Mouse (Mus musculus) forelimb bud, embryonic 11.5 days (tissue): ENCODE data around the gene Igsf11.

Experiments
- DNase-seq: peaks from one replicate; pipeline ENCODE4 v3.0.0-alpha.2; 2012; ENCODE audit warnings: low read depth, low spot score

Gene Igsf11

DNA sequence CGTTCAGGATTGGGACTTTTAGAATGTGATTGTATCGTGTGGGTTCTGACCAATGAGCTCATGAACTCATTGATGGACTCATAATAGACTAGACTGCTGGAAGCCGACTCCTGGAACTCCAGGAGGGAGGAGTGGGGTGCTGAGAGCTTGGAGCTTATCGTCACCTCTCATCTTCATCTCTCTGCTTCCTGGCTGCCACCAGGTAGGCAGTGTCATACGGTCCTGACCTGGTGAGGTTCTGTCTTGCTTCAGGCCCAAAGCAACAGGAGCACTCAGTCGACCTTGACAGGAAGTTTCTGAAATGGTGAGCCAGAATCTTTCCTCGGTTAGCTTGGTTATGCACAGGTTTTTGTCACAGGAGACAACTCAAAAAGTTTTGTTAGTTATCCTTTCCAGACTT, at the start of gene Igsf11:
Gene Igsf11 (plus strand): TSS at position 301 of the 400 bp plus-strand sequence.
- no peak for DNase-seq

DNA sequence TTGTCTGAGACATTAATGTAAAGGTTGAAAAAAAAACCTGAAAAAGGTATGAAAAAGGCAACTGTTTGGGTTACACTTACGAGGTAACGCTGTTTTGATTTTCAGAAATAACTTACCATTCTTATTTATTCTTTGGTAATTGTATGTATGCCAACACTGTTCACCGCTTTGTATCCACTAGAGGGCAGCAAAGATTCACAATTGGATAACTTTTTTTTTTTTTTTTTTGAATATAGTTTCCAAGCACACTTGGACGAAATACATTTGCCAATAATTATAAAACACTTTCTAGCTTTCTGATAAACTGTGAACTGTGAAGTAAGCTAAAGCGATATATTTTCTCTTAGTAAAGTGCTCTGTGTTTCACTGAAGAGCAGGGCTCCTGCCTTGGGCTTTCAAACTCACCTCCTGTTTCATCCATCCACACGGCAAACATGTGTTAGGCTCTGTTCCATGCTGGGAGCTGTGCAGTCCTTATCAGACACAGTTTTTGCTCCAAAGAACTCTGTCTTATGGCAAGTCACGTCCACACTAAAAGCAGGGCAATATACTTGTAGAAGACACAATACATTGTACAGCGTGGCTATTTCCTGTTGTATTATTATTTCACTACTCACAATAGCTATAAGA, 34.2 kb upstream of the Igsf11 start:
- DNase-seq = peak; percentile 48

DNA sequence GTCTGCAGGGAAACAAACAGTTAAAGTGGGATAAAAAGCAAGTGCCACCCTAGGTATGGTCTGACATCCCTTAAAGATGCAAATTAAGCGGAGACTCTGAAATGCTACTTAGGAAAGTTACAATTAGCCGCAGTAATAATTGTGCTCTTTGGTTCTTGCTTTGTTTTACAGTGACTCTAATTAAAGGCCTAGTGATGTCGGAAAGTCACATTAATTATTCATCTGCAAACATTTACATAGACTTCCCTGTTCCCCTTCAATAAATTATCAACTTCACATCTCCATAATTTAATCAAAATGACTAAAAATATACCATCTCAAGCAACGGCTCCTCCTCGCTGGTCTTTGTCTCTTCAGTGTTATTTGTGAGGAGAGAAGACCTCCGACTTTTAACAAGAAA, 31.9 kb upstream of the Igsf11 start:
- no peak for DNase-seq

DNA sequence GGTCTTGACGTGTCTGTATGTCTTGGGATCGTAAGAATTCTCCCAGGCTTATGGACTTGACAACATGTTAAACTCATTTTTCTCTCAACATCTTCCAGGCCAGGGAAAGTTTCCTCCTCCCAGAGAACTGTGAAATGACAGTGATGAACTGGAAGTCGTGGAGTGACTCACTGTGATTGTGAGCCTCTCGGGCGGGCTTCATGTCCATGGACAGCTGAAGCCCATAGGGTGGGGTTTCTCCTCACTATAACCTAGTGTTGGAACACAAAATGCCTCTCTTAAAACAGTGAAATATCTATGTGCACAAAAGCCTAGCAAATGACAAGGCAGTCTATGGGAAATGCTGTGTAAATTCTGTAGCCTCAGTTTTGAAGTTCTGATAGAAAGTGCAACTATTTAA, 28.1 kb upstream of the Igsf11 start:
- no peak for DNase-seq

DNA sequence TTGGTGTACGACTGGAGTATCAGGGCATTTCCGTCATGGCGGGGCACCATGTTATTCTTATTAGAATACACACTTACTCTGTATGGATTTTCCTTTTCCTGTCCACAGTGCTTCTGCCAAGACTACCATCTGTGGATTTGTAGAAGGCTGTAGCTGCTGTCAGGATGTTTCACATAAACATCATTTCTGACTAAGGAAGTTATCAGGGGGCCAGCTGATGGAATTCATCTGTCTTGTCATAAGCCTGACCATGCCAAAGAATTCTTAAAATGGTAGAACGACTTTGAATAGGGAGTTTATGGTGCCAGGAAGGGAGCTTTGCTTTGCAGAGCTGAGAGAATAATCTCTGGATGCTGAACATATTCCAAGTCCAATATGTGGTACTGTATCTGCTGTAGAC, 19.2 kb upstream of the Igsf11 start:
- no peak for DNase-seq

DNA sequence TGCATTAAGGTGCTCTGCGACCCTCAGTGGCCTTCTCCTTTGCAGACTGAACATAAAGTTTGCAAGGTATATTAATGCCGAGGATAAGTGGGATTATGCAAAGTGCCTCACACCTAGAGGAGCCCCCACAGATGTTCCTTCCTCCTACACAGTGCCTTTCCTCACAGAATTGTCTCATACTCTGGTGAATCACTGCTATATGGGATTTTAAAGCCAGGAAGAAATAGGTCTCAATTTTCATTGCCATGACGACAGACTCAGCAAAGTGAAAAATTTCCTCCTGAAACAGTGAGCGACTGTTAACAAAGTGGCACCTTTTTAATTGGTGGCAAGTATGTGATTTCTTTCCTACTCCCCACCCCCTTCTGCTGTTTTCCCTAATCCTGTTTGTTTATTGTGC, 18.0 kb upstream of the Igsf11 start:
- DNase-seq = no peak

DNA sequence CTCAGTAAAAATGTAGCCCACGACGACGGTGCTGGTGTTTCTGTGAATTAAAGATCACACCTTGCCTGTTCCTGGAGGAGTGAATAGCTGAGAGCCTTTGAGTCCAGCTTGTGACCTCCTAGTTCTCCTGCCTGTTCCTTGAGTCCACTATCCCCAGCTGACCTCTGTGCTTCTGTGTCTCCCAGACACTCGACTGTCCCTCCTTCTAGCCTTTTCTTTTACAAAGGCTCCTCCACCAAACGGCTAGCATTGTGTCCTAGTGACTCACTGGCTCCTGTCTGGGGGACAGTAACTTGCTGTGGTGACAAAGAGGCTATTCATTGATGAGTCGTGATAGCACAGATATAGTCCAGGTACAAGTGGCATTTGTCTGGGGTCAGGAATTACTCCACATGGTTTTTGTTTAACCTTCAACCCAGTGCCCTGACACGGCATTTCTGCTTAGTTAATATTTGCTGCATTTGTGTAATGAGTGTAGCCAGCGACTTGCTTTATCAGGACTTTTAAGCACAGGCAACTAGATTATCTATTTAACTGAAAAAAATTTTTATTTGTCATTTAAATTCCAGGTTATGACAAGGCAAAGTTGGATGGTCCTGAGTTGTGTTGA, 6.5 kb downstream of the Igsf11 start:
- DNase-seq = no peak

DNA sequence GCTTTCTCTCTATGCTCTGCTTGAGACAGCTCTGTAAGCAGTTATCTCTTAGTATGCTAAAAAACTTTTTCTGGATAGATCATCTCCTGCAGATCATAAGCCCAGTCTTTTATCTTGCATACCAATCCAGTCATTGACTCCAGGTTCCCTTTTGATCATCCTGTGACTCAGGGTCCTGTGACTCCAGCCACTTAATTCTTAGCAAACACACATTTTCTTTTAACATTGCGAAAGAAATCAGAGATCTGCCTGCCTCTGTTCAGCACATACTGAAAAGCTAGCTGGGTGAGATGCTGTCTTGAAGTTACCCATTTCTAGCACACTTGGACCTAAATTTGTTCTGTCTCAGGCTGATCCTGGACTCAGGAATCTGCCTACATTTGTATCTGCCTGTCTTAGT, 7.6 kb downstream of the Igsf11 start:
- no peak for DNase-seq

DNA sequence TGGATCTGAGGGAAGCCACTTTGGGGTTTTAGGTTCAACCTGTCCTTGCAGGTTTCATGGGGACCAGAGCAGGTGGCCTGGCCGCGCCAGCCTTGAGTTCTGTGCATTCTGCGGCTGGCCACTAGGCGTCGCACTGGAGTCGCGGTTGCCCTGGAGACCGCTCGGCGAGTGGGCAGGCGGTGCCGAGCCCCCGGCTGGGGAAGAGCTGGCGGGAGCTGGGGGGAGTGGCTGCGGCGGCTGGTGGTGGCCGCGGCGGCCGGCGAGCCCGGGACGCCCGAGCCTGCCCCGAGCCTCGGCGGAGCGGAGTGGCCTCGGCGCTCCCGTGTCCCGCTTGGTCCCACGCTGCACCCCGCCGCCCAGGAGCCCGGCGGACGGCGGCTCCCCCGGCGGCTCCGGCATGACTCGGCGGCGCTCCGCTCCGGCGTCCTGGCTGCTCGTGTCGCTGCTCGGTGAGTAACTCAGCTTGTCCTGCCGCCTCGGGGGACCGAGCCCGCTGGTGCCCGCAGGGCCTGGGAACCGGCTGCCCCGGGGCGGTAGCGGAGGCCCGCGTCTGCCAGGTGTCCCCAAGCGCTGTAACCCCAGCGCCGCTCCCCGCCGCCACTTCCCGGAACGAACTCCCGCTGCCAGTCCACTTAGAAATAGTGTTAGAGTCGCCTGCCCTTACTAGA, 9.8 kb downstream of the Igsf11 start:
- peak; percentile 88 for DNase-seq

DNA sequence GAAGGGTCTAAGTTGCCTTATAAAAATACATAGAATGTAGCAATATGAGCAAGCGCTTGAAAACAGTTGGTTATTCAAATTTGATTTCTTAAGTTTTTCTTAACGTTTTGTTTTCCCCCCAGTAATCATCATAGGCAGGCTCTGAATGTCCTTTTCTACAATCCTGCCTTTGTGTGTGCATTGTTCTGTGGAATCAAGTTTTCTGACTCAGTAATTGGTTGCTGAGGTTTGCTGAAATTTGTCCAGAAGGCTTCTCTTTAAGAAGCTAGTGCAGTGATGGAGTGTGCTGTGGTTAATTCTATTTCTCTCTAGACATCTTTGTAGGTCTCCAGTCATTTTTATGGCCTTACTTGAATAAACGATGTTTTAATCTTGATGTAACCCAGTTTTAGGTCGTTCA, 10.5 kb downstream of the Igsf11 start:
- no peak for DNase-seq

DNA sequence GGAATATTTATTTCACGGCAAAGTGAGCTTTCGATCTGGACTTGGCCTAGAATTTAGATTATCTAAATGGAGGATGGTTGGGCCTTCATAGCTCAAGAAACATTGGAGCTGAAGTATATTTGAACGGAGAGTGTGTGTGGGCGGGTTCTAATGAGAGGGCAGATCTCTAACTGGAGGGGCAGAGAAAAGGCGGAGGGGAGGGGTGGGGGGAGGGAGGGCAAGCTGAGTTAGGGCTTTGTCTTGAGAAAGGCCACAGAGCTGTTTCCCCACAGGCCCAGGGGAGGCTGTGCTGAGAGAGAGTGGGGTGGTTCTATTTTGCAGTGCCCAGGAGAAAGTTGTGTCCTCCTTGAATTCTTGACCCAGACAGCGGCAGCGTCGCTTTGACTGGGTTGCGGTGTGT, 11.7 kb downstream of the Igsf11 start:
- no peak for DNase-seq

DNA sequence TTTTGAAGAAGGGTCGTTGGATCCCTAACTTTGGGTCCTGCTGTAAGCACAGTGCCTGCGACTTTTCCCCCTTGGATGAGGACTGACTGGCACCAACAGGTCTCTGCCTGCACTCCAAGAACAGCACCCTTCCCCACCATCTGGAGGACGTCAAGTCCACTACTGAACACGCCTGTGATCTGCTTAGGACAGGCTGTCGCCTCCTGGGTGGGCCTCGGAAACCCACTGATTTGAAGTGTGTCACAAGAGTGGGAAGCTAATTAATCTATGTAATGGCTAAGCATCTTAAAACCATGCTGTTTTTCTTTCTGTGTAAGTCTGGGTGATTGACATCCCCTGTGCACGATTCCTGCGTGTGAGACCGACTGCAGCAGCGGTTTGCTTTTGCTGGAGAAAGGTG, 13.4 kb downstream of the Igsf11 start:
- DNase-seq = no peak

DNA sequence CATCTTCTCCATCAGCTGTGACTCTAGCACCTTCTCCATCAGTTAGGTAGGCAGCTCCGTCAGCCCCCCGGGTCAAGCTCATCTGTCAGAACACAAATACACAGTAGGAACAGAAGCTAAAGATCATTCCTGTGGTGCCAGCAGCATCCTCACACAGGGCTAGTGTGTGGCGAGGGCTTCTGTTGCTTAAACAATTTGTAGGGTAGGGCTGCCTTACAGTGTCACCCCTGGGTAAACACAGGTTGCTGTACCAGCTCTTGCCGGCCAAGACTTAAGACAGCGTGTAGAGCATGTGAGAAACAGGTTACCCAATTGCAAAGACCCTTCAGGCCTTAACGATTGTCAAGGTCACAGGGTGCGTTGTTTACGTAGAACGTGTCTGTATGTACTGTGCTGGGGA, 15.8 kb downstream of the Igsf11 start:
- DNase-seq = no peak

DNA sequence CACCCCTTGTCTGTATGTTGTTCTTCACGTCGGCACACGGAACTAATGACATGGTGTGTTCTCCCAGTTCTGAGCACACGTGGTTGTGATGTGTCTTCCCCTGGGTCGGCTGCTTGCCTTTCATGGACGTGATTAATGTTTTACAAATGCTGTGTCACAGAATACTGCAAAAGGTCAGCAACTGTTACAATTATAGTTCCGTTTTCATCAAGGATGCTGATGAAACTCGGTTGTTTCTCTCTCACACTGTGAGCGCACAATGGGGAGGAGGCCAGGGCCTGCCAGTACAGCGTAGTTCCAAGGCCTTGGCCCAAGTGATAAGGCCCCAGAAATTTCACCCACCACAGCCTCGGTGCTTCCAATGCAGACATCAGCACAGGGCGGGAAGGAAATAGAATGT, 17.0 kb downstream of the Igsf11 start:
- DNase-seq = no peak

DNA sequence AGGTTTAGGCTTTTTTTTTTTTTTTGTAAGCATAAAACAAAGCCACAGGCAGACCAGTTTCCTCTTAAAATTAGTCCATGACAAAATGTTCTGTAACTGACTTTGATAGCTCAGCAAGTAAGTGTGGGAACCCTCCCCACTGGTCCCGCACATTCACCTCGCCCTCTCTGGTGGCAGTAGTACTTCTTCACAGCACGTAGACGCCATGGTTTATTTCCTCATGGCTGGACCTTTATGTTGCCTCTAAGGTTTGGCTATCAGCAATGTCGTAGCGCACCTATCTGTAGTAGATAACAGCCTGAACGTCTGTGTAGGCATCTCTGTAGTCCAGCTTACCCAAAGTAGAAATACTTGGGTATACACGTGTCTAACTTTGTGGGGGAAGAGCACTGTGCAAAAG, 17.6 kb downstream of the Igsf11 start:
- DNase-seq = no peak

DNA sequence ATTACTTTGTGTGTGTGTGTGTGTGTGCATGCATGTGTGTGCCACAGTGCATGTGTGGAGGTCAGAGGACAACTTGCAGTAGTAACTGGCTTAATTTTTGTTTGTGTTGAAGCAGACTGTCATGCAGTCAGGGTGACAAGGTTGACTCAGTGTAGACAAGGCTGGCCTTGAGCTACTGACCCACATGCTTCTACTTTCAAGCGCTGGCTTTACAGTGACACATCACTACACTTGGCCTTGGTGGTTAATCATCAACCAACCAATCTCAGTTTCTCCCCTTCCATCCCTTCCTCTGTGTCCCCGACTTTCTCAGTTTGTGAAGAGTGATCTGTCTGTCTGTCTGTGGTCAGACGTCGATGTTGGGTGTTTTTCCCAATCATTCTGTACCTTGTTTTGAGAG, 23.0 kb downstream of the Igsf11 start:
- no peak for DNase-seq

DNA sequence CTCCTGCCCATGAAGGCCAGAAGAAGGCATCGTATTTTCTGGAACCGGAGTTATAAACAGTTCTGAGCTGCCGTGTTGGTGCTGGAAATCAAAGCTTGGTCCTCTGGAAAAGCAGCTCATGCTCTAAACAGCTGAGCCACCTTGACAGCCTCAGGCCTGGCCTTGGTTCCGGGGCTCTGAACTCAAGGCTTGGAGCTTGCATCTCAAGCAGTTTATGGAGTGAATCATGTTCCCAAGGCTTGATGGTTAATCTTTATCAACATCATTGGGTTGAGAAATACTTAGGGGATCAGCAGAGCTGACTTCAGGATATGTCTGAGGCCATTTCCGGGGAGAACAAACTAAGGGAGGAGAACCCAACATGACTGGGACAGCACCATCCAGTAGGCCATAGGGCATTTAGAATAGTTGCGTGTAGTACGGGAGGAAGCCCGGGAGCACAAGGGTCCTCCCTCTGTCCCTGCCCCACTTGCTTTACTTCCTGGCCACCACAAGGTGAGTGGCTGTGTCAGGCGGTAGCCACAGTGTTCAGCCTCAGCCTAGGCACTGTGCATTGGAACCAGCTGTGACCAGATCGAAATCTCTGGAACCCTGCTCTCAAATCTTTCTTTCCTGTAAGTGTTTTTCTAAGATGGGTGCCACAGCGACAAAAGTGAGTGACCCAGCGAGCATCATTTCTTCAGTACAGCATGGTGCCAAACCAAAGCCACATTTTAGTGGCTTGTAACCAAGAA, 23.7 kb downstream of the Igsf11 start:
- no peak for DNase-seq

DNA sequence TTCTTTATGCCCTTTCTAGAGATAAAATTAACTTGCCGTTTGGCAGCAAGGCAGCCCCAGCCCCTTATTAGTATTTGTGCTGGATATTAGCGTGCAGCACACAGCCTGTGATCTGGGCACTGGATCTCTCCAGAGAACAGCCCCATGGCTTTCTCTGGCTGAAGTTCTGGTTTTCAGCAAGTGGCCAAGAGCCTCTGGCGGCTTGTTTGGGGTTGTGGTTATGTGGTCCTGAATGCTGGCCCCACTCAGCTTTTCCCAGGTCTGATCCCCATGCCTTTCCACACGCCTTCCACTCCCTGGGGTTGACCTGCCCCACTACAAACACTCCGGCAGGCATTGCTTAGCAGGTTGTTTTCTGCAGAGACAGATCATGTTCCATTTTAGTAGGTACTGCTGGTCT, 24.4 kb downstream of the Igsf11 start:
- no peak for DNase-seq

DNA sequence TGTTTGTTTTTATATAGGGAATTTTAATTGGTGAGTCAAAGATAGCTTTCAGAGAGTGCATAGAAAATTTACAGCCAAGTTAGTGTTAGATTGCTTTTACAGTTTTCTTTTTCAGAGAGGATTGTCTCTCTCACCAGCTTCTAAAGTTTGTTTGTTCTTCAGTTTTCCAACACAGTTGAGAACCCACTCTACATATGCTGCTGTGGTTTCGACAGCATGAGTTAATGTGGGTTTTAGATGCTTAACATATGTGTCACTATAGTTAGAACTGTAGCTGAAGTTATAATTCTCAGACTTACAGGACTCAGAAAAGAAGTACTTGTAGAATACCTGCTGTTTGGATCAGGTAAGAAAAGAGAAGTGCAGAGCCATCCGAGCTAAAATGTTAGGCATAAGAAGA, 25.6 kb downstream of the Igsf11 start:
- DNase-seq = no peak

DNA sequence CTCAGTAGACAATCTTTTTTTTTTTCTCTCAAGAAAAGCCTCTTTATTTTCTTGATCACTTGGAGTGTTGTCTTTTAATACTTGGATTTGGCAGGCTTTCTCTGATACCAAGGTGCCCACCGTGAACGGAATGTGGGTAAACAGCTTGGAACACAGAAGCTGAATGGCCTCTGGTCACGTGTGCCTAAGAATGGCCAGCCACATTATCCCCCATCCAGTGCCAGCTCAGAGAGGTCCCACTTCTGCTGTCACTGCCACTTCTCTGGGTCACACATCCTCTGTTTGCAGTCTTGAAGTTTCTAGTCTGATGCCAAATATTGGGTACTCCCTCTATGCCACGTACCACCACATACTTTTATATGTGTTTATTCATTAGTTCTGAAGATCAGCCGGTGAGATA, 28.0 kb downstream of the Igsf11 start:
- DNase-seq = no peak

DNA sequence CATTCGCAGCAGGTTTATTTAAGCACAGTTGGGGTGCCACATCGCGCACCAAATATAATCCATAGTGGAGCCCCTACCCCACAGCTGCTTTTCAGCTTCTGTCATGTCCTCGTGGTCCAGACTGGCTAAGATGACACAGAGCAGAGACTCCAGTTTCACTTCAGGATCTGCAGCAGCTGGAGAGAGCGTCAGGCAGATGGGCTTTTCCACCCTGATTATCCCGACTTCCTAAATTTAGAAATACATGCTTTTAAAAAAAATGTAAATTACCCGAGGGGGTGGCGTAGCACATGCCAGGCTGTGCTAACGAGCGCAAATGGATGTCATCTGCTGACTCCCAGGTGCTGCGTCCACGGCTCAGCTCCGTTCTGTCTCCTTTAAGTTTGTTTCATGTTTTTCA, 32.5 kb downstream of the Igsf11 start:
- DNase-seq = no peak

DNA sequence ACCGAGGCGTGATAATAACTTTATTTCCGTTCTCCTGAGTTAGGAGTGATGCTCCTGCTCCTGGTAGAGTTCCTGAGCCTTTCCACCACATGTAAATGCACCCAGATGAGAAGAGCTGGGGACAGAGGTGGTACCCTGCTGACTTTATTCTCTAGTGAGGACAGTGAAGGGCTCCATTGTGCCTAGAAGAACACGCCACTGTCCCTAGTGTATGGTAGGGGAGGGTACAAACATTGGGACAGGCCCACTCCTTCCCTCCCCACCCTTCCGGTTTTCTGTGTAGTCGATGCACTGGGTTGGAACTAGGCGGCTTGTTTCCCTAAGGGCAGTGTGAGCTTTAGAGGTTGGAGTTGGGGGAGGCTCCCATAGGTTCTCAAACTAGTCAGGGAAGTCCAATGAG, 36.3 kb downstream of the Igsf11 start:
- no peak for DNase-seq

DNA sequence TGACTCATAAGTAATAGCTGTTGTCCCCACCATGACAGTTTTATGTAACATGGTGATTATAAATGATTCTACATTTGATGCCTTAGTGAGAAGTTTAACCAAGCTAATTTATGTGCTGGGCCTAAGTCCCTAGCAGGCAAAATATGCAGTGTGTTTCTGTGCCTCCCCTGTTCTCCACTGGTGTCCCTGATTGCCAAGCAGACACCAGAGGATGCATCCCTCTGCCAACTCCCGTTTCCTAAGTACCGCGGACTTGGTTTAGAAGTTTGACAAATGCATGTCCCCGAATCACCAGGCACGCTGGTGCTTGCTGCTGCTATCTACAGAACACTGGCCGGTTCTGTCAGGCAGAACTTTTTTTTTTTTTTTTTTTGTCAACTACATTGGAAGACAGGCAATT, 39.0 kb downstream of the Igsf11 start:
- DNase-seq = no peak
